Mouse (Mus musculus) liver, adult (tissue): ENCODE results near the gene Afap1l2.

Source experiments
- GATA4 ChIP-seq: IDR thresholded peaks from 2 replicates; pipeline ENCODE4 v1.6.1; 2014; ENCODE audit warnings: mild to moderate bottlenecking, low read length; ENCODE audit not compliant: insufficient replicate concordance

Afap1l2 gene

GRCm38 (mm10) chr19:57007781-57008710, at the start of gene Afap1l2:
Gene Afap1l2 (minus strand): TSS chr19:57008228.
- no peak for TF ChIP-seq GATA4

GRCm38 (mm10) chr19:57057568-57057967, 49.5 kb upstream of the Afap1l2 start:
- TF ChIP-seq GATA4 = no peak

- TF ChIP-seq GATA4 = no peak
Measured at GRCm38 (mm10) chr19:57055215-57056120, 47.4 kb upstream of the Afap1l2 start.

- TF ChIP-seq GATA4 = no peak
Measured at GRCm38 (mm10) chr19:57052959-57053358, 44.9 kb upstream of the Afap1l2 start.

- TF ChIP-seq GATA4 = no peak
Measured at GRCm38 (mm10) chr19:57052016-57052415, 44.0 kb upstream of the Afap1l2 start.

GRCm38 (mm10) chr19:57049592-57050090, 41.6 kb upstream of the Afap1l2 start:
- TF ChIP-seq GATA4 = no peak

GRCm38 (mm10) chr19:57047671-57048320, 39.8 kb upstream of the Afap1l2 start:
- no peak for TF ChIP-seq GATA4

GRCm38 (mm10) chr19:57039258-57039657, 31.2 kb upstream of the Afap1l2 start:
- TF ChIP-seq GATA4 = no peak

GRCm38 (mm10) chr19:57036860-57037259, 28.8 kb upstream of the Afap1l2 start:
- no peak for TF ChIP-seq GATA4

- TF ChIP-seq GATA4 = no peak
Measured at GRCm38 (mm10) chr19:57031582-57031981, 23.6 kb upstream of the Afap1l2 start.

GRCm38 (mm10) chr19:57029461-57029860, 21.4 kb upstream of the Afap1l2 start:
- TF ChIP-seq GATA4 = no peak

- TF ChIP-seq GATA4 = no peak
Measured at GRCm38 (mm10) chr19:57028327-57029179, 20.5 kb upstream of the Afap1l2 start.

GRCm38 (mm10) chr19:57026501-57026900, 18.5 kb upstream of the Afap1l2 start:
- no peak for TF ChIP-seq GATA4

GRCm38 (mm10) chr19:57017785-57018179, 9.8 kb upstream of the Afap1l2 start:
- no peak for TF ChIP-seq GATA4

GRCm38 (mm10) chr19:57016995-57017784, 9.2 kb upstream of the Afap1l2 start:
- no peak for TF ChIP-seq GATA4
